Mouse (Mus musculus) forebrain, postnatal 0 days (tissue): ENCODE results near the gene Jmjd6. TPM values are rescaled to one million over a fixed set of nuclear protein-coding genes. Genes with fewer than 3 reads are reported as not detected.

Source experiments
- ATAC-seq: fragments of 200-750 bp; cut with Nextera tagmentation; 2 replicates; pipeline ENCODE4 v1.8.0; 2017; ENCODE audit warnings: mild to moderate bottlenecking, moderate library complexity
- DNase-seq: peaks from one replicate; pipeline ENCODE4 v3.0.0-alpha.2; 2015
- H3K27ac ChIP-seq: fragments of 300-500 bp; sonication (generic); 2 replicates; pipeline ENCODE4 v1.5.1; 2014; ENCODE audit warnings: low read depth, mild to moderate bottlenecking, antibody characterized with exemption, low read length, moderate library complexity, mixed read lengths
- H3K27me3 ChIP-seq: fragments of 300-500 bp; sonication (generic); 2 replicates; pipeline ENCODE4 v1.6.1; 2014; ENCODE audit warnings: mild to moderate bottlenecking, low read length, mixed read lengths; ENCODE audit not compliant: insufficient read depth
- H3K36me3 ChIP-seq: fragments of 300-500 bp; sonication (generic); 2 replicates; pipeline ENCODE4 v1.6.1; 2014; ENCODE audit warnings: mild to moderate bottlenecking, moderate library complexity; ENCODE audit not compliant: insufficient read depth
- H3K4me1 ChIP-seq: fragments of 300-500 bp; sonication (generic); 2 replicates; pipeline ENCODE4 v1.6.1; 2014; ENCODE audit warnings: antibody characterized with exemption; ENCODE audit not compliant: insufficient read depth
- H3K4me2 ChIP-seq: fragments of 300-500 bp; sonication (generic); 2 replicates; pipeline ENCODE4 v1.6.1; 2014; ENCODE audit warnings: low read depth, mild to moderate bottlenecking, moderate library complexity
- H3K4me3 ChIP-seq: fragments of 300-500 bp; sonication (generic); 2 replicates; pipeline ENCODE4 v1.5.1; 2014; ENCODE audit warnings: low read depth, low read length, mixed read lengths
- H3K9ac ChIP-seq: fragments of 300-500 bp; sonication (generic); 2 replicates; pipeline ENCODE4 v1.6.1; 2014; ENCODE audit warnings: mild to moderate bottlenecking
- H3K9me3 ChIP-seq: fragments of 300-500 bp; sonication (generic); 2 replicates; pipeline ENCODE4 v1.6.1; 2016; ENCODE audit warnings: low read length
- CTCF ChIP-seq: sonication (generic); IDR thresholded peaks from 2 replicates; pipeline ENCODE4 v1.5.1; 2016; ENCODE audit warnings: antibody characterized with exemption, control low read depth, low read depth
- WGBS: fragments of 180-500 bp; shearing (Covaris S2); extraction: QIAGEN DNeasy Blood & Tissue Kit; methylation state at CpG from one replicate; pipeline ENCODE4 v1.1.7; 2014; 5-methylcytosine and 5-hydroxymethylcytosine counted together
- polyA plus RNA-seq: library from polyadenylated mRNA; unstranded; fragments of >200 nt; fragmentation: Nextera tagmentation; extraction: Ambion mirVana; gene quantifications from 2 replicates; pipeline ENCODE4 v1.2.1, GENCODE M21; 2015
- total RNA-seq: library from RNA; depleted of rRNA; stranded (reverse); fragments of >200 nt; gene quantifications from 2 replicates; pipeline ENCODE4 v1.2.3, GENCODE M21; 2014

Gene Jmjd6
- total and polyA plus RNA-seq, 2 experiments from 2014 or later, result 41.4 to 48.1 TPM

DNA sequence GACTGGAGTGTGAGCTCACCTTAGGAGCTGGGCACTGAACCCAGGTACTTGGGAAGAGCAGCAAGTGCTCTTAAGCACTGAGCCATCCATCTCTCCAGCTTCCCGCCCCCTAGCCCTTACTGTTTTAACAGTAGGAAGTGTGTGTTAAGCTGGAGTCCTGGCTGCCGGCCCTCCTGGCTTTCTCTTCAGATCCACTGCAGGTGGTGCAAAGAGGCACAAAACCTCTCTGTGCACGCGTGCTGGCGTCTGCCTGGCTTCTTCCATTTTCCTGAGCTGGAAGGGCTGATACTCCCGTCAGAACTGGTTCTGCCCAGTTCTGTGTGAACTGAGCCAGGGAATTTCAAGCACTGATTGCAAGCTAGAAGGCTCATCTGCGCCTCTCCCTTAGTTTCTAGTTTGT lies 37.6 kb upstream of the Jmjd6 start:
- H3K36me3 ChIP-seq, result peaks cover 2% of the 10 kb centered on the region; the same call in 1 of the 2 replicates
- H3K4me2 ChIP-seq, result no peak overlapping the region
- no peak for TF ChIP-seq CTCF
- no peaks in the 10 kb centered on the region for H3K27me3 ChIP-seq
- WGBS, result 49% methylated on average over 7 of the region's 7 CpGs
- H3K4me1 ChIP-seq, result no peaks in the 10 kb centered on the region
- no peak overlapping the region for H3K9ac ChIP-seq
- H3K9me3 ChIP-seq, result no peaks in the 10 kb centered on the region
- ATAC-seq (no peak; the same call in 1 of the 2 replicates), DNase-seq (peak; percentile 45)
- H3K4me3 ChIP-seq, result no peak overlapping the region
- H3K27ac ChIP-seq, result no peak overlapping the region

DNA sequence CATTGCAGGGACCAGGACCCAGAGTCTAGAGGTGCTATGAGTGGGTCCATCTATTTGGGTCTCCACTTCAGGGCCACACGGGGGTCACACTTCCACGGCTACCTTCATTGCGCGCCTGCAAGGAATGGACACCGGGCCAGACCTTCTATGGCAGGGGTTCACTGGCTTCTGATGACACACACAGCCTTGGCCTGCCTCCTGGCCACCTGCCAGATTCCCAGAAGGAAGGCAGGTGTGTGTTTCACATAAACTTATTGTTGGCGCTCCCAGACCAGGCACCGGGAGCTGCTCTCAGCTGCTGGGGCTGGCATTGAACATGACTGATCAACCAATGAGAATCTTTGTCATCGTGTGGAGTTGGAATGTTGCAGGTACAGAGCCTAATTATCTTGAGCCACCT lies 35.2 kb upstream of the Jmjd6 start:
- Histone ChIP-seq H3K36me3 (peaks cover 22% of the 10 kb centered on the region), H3K4me3 (no peak overlapping the region), H3K27me3 (no peaks in the 10 kb centered on the region), H3K4me1 (no peaks in the 10 kb centered on the region), H3K27ac (no peak overlapping the region), H3K9me3 (no peaks in the 10 kb centered on the region), H3K9ac (no peak overlapping the region), H3K4me2 (no peak overlapping the region)
- no peak for DNase-seq
- no peak for TF ChIP-seq CTCF
- WGBS, result 90% methylated on average over 8 of the region's 8 CpGs
- ATAC-seq, result no peak

DNA sequence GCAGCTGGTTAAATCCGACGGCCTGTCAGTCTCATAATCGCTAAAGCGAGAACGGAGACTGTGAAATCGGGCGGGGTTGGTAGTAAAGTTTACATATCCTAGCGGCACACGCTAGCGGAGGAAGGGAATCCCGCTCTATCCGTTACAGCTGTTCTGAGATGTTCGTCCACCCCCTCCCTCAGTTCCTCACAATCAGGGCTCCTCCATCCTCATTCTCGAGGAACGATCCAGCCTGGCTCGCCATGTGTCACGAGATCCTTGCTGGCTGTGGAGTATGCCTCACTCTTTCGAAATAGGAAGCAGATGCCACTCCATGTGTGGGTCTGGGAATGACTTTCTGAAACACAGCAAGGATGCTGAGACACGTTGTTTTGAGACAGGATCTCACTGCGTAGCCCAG lies 30.7 kb upstream of the Jmjd6 start:
- no peak for TF ChIP-seq CTCF
- DNase-seq, result peak; percentile 41
- Histone ChIP-seq H3K9ac (no peak overlapping the region), H3K9me3 (no peaks in the 10 kb centered on the region), H3K4me3 (no peak overlapping the region), H3K27me3 (no peaks in the 10 kb centered on the region), H3K36me3 (peaks cover 44% of the 10 kb centered on the region), H3K27ac (no peak overlapping the region), H3K4me1 (no peaks in the 10 kb centered on the region), H3K4me2 (no peak overlapping the region)
- WGBS, result 86% methylated on average over 20 of the region's 20 CpGs
- peak; percentile 25; the same call in 1 of the 2 replicates for ATAC-seq

DNA sequence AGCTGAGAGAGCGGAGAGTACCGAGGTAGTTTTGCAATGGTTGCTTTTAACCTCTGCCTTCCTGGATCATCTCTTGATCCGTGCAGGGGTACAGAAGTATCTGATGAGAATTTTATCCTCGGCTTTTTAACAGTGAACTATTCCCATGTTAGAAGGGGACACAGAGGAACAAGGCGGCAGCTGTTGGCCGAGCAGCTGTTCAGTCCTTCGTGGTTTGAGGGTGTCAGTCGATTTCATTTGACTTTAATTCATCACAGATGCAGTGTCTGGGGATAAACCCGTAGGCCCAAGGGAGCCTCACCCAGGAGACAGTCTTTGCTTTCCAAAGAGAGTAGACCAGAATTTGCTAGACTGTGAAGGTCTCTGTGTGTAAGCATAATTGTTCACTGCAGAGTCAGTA lies 28.3 kb upstream of the Jmjd6 start:
- H3K4me2 ChIP-seq, result no peak overlapping the region
- H3K4me1 ChIP-seq, result no peaks in the 10 kb centered on the region
- H3K36me3 ChIP-seq, result peaks cover 67% of the 10 kb centered on the region
- 90% methylated on average over 9 of the region's 9 CpGs for WGBS
- no peak overlapping the region for H3K9ac ChIP-seq
- ATAC-seq (no peak), DNase-seq (no peak)
- H3K27me3 ChIP-seq, result no peaks in the 10 kb centered on the region
- no peaks in the 10 kb centered on the region for H3K9me3 ChIP-seq
- no peak for TF ChIP-seq CTCF
- no peak overlapping the region for H3K4me3 ChIP-seq
- no peak overlapping the region for H3K27ac ChIP-seq

DNA sequence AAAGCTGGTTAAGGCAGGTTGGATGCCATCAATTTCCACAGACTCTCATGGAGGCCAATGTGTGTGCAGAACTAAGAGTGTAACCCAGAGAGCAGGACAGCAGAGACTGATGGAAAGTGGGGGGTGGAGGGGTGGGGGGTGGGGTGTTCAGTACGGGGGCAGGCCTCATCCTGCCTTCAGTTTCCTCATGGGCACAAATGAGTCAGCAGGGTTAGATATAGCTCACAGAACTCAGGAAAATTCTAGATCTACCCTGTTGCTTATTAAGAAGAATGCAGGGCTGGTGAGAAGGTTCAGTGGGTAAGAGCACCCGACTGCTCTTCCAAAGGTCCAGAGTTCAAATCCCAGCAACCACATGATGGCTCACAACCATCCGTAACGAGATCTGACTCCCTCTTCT lies 26.4 kb upstream of the Jmjd6 start:
- DNase-seq (no peak), ATAC-seq (no peak)
- H3K27ac ChIP-seq, result no peak overlapping the region
- no peaks in the 10 kb centered on the region for H3K27me3 ChIP-seq
- 93% methylated on average over 4 of the region's 4 CpGs for WGBS
- H3K9me3 ChIP-seq, result no peaks in the 10 kb centered on the region
- TF ChIP-seq CTCF, result no peak
- peaks cover 76% of the 10 kb centered on the region for H3K36me3 ChIP-seq
- no peak overlapping the region for H3K9ac ChIP-seq
- no peak overlapping the region for H3K4me2 ChIP-seq
- H3K4me1 ChIP-seq, result no peaks in the 10 kb centered on the region
- no peak overlapping the region for H3K4me3 ChIP-seq

DNA sequence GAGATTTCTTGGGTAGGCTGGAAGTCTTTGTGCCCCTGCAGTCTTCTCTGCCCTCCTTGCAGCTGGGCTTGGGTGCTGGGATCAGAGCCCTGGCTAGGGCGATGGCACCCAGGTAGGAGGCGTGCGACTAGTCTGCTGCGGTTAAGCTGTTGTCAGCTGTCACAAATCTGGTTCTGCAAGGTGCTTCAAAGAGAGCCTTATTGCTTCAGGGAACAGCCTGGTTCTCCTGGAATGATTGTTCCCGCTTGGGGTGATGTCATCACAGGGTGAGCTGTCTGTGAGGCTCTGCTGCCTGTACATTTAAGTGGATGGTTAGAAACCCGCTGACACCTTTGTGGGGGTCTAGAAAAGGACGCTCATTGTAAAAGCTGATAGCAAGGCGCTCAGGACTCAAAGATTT lies 26.0 kb upstream of the Jmjd6 start:
- ATAC-seq (no peak), DNase-seq (no peak)
- no peak overlapping the region for H3K4me3 ChIP-seq
- no peaks in the 10 kb centered on the region for H3K9me3 ChIP-seq
- WGBS, result 92% methylated on average over 8 of the region's 8 CpGs
- no peaks in the 10 kb centered on the region for H3K4me1 ChIP-seq
- H3K36me3 ChIP-seq, result peaks cover 76% of the 10 kb centered on the region
- TF ChIP-seq CTCF, result no peak
- H3K9ac ChIP-seq, result no peak overlapping the region
- H3K27me3 ChIP-seq, result no peaks in the 10 kb centered on the region
- H3K27ac ChIP-seq, result no peak overlapping the region
- no peak overlapping the region for H3K4me2 ChIP-seq

DNA sequence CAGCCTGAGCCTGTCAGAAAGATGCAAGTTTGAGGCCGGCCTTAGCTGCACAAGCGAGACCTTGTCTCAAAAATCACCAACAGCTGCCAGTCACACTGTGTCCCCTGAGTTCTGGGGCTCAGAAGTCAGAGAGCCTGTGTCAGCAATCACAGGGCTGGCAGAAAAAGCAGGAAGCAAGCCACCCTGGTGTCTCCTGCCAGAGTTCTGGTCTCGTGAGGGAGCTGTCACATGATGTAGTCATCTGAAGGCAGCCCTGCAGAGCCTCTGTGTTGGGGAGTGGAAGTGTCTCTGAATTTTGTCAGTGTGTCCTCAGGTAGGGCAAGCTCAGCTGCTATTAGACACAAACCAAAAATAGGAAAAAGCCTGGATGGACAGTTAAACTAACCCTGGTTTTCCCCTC lies 24.9 kb upstream of the Jmjd6 start:
- 76% methylated on average over 3 of the region's 3 CpGs for WGBS
- H3K4me1 ChIP-seq, result no peaks in the 10 kb centered on the region
- ATAC-seq (no peak), DNase-seq (no peak)
- no peak overlapping the region for H3K4me3 ChIP-seq
- no peak overlapping the region for H3K9ac ChIP-seq
- H3K27ac ChIP-seq, result no peak overlapping the region
- TF ChIP-seq CTCF, result no peak
- H3K4me2 ChIP-seq, result no peak overlapping the region
- H3K9me3 ChIP-seq, result no peaks in the 10 kb centered on the region
- no peaks in the 10 kb centered on the region for H3K27me3 ChIP-seq
- H3K36me3 ChIP-seq, result peaks cover 74% of the 10 kb centered on the region
